Mouse (Mus musculus) hindbrain, embryonic 16.5 days (tissue): ENCODE results near the gene Gm10518. TPM values are rescaled to one million over a fixed set of nuclear protein-coding genes. Genes with fewer than 3 reads are reported as not detected.

Experiments
- ATAC-seq: fragments of 200-750 bp; cut with Nextera tagmentation; 2 replicates; pipeline ENCODE4 v1.8.0; 2017; ENCODE audit warnings: moderate TSS enrichment, moderate library complexity
- H3K27ac ChIP-seq: fragments of 300-500 bp; sonication (generic); 2 replicates; pipeline ENCODE4 v1.5.1; 2014; ENCODE audit warnings: low read depth, mild to moderate bottlenecking, control low read depth, low read length, moderate library complexity
- H3K27me3 ChIP-seq: fragments of 300-500 bp; sonication (generic); replicated peaks from 2 replicates; pipeline ENCODE4 v1.6.1; 2014; ENCODE audit warnings: low read length; ENCODE audit not compliant: control insufficient read depth, insufficient read depth
- H3K36me3 ChIP-seq: fragments of 300-500 bp; sonication (generic); 2 replicates; pipeline ENCODE4 v1.6.1; 2014; ENCODE audit warnings: mild to moderate bottlenecking, low read length, moderate library complexity, mixed read lengths; ENCODE audit not compliant: control insufficient read depth, insufficient read depth
- H3K4me1 ChIP-seq: fragments of 300-500 bp; sonication (generic); 2 replicates; pipeline ENCODE4 v1.6.1; 2014; ENCODE audit warnings: low read depth, low read length; ENCODE audit not compliant: control insufficient read depth, insufficient read depth
- H3K4me2 ChIP-seq: fragments of 300-500 bp; sonication (generic); 2 replicates; pipeline ENCODE4 v1.6.1; 2014; ENCODE audit warnings: mild to moderate bottlenecking, low read length, control low read depth, moderate library complexity
- H3K4me3 ChIP-seq: fragments of 300-500 bp; sonication (generic); 2 replicates; pipeline ENCODE4 v1.5.1; 2014; ENCODE audit warnings: mild to moderate bottlenecking, low read length, control low read depth, moderate library complexity
- H3K9ac ChIP-seq: fragments of 300-500 bp; sonication (generic); 2 replicates; pipeline ENCODE4 v1.6.1; 2014; ENCODE audit warnings: low read depth, mild to moderate bottlenecking, control low read depth, low read length, moderate library complexity
- H3K9me3 ChIP-seq: fragments of 300-500 bp; sonication (generic); 2 replicates; pipeline ENCODE4 v1.6.1; 2014; ENCODE audit warnings: mild to moderate bottlenecking, low read length, moderate library complexity; ENCODE audit not compliant: control insufficient read depth
- WGBS: fragments of 180-500 bp; shearing (Covaris S2); extraction: QIAGEN DNeasy Blood & Tissue Kit; methylation state at CpG from one replicate; pipeline ENCODE4 v1.1.7; 2014; 5-methylcytosine and 5-hydroxymethylcytosine counted together
- polyA plus RNA-seq: library from polyadenylated mRNA; unstranded; fragments of >200 nt; fragmentation: Nextera tagmentation; extraction: Ambion mirVana; gene quantifications from 2 replicates; pipeline ENCODE4 v1.2.1, GENCODE M21; 2015

Gm10518 gene
- polyA plus RNA-seq, 1 experiment from 2014 or later, result 0.13 TPM

DNA sequence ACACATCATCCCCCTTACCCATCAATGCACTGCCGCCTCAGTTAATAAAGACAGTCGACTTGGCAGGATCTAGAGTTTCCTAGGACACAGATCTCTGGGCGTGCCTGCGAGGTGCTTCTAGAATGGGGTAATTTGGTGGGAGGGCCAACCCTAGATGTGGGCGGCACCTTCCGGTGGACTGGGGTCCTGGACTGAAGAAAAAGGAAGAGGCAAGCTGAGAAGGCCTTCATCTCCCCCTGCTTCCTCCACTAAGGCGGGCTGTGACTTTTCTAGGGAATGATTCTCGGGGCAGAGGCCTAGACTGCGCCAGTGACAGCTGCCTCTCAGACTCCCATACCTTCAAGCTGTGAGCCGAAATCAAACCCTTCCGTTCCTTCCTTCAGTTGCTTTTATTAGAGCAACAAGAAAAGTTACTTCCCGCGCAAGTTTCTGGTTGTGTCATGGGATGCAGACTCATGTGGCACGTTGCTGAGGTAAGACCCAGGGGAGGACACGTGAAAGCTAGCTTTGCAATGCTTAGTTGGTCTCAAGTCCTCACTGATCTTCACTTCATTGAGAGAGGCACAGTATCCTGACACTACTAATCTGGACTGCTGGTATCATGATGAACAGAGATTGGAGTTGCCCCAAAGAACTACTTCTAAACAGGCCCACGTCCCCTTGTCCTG is 42.8 kb downstream of the Gm10518 start:
- no peak overlapping the region for H3K4me2 ChIP-seq
- H3K9ac ChIP-seq, result no peak overlapping the region
- WGBS, result 83% methylated on average over 16 of the region's 16 CpGs
- no peak overlapping the region for H3K27ac ChIP-seq
- no peak for ATAC-seq
- no peaks in the 10 kb centered on the region for H3K27me3 ChIP-seq
- H3K4me1 ChIP-seq, result no peaks in the 10 kb centered on the region
- no peaks in the 10 kb centered on the region for H3K36me3 ChIP-seq
- no peaks in the 10 kb centered on the region for H3K9me3 ChIP-seq
- H3K4me3 ChIP-seq, result no peak overlapping the region

- WGBS, result 58% methylated on average over 7 of the region's 7 CpGs
- ATAC-seq, result no peak
- H3K4me2 ChIP-seq, result no peak overlapping the region
Measured at GRCm38 (mm10) chr1:179847173-179847572, 44.0 kb downstream of the Gm10518 start.

GRCm38 (mm10) chr1:179847759-179848389 is 44.7 kb downstream of the Gm10518 start:
- Histone ChIP-seq H3K4me3 (peak overlapping the region; percentile 45), H3K9ac (peak overlapping the region; percentile 63), H3K9me3 (no peaks in the 10 kb centered on the region), H3K36me3 (no peaks in the 10 kb centered on the region), H3K27ac (no peak overlapping the region), H3K4me2 (peak overlapping the region; percentile 80), H3K4me1 (no peaks in the 10 kb centered on the region), H3K27me3 (no peaks in the 10 kb centered on the region)
- WGBS, result 2% methylated on average over 20 of the region's 20 CpGs
- ATAC-seq, result peak; percentile 85

More at GRCm38 (mm10) chr1:179847173-179847572, 44.0 kb downstream of the Gm10518 start:
- H3K9ac ChIP-seq, result no peak overlapping the region
- H3K36me3 ChIP-seq, result no peaks in the 10 kb centered on the region
- H3K4me3 ChIP-seq, result no peak overlapping the region
- H3K27ac ChIP-seq, result no peak overlapping the region
- H3K27me3 ChIP-seq, result no peaks in the 10 kb centered on the region
- H3K9me3 ChIP-seq, result no peaks in the 10 kb centered on the region
- no peaks in the 10 kb centered on the region for H3K4me1 ChIP-seq

DNA sequence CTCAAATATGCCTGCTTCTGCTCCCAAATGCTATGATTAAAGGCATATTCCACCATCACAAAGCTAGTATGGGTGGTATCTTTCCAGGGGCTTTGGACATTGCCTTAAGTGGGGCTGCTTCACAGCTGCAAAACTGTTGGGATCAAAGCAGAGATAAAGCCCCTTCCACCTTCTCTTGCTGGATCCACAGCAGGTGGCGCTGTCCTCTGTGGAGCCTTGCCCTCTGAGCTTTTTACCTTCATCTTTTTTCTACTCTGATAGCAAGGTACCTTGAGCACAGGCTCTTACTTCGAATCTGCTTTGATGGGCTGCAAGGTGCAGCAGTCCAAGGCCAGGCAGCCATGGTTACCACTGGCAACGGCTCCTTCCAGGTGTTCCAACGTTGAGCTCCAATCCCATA is 50.2 kb downstream of the Gm10518 start:
- Histone ChIP-seq H3K9ac (no peak overlapping the region), H3K4me3 (no peak overlapping the region), H3K9me3 (no peaks in the 10 kb centered on the region), H3K27ac (no peak overlapping the region), H3K36me3 (no peaks in the 10 kb centered on the region), H3K4me1 (no peaks in the 10 kb centered on the region), H3K4me2 (no peak overlapping the region), H3K27me3 (no peaks in the 10 kb centered on the region)
- no peak for ATAC-seq
- 41% methylated on average over 4 of the region's 4 CpGs for WGBS

Other genes starting within 250 kb of the Gm10518 start
- gene Sccpdh, start 135.2 kb upstream of the Gm10518 start, polyA plus RNA-seq, result 177 and 191 TPM in 2 replicates
- gene Kif28, start 58.1 kb upstream of the Gm10518 start, polyA plus RNA-seq, result 0.10 TPM in 1 of 2 replicates, not detected in the other
- gene Ahctf1, start 304 bp downstream of the Gm10518 start, polyA plus RNA-seq, result 13.5 and 13.8 TPM in 2 replicates
- 24.8 and 34.5 TPM in 2 replicates for gene Cdc42bpa, start 157.1 kb downstream of the Gm10518 start, polyA plus RNA-seq